Mouse (Mus musculus) left cerebral cortex, adult 11 months (tissue): ENCODE data around the gene Dlg4.

Experiments used
- DNase-seq: peaks from one replicate; pipeline ENCODE4 v3.0.0; 2022; ENCODE audit warnings: low spot score

The Dlg4 gene

GRCm38 (mm10) chr11:70016669-70017068 is at the start of gene Dlg4:
TSS of gene Dlg4 (plus strand) at chr11:70016942.
- no peak for DNase-seq

GRCm38 (mm10) chr11:69968793-69969192 is 47.9 kb upstream of the Dlg4 start:
- no peak for DNase-seq

GRCm38 (mm10) chr11:69970222-69970621 is 46.5 kb upstream of the Dlg4 start:
- DNase-seq, result no peak

- DNase-seq, result no peak
These were observed 46.0 kb upstream of the Dlg4 start for GRCm38 (mm10) chr11:69970775-69971174.

GRCm38 (mm10) chr11:69974907-69975306 is 41.8 kb upstream of the Dlg4 start:
- no peak for DNase-seq

- no peak for DNase-seq
These were observed 40.5 kb upstream of the Dlg4 start for GRCm38 (mm10) chr11:69976271-69976670.

- DNase-seq, result no peak
These were observed 36.9 kb upstream of the Dlg4 start for GRCm38 (mm10) chr11:69979827-69980195.

GRCm38 (mm10) chr11:69980196-69981140 is 36.3 kb upstream of the Dlg4 start:
- peak; percentile 99 for DNase-seq

GRCm38 (mm10) chr11:69981141-69981762 is 35.5 kb upstream of the Dlg4 start, which contains the start of gene Ctdnep1:
TSS of gene Ctdnep1 (plus strand) at chr11:69981156.
- no peak for DNase-seq

GRCm38 (mm10) chr11:69982225-69982624 is 34.5 kb upstream of the Dlg4 start, which contains the start of gene Elp5:
TSS of gene Elp5 (minus strand) at chr11:69982517.
- no peak for DNase-seq

- DNase-seq, result no peak
These were observed 33.9 kb upstream of the Dlg4 start for GRCm38 (mm10) chr11:69982877-69983276.

- no peak for DNase-seq
These were observed 33.4 kb upstream of the Dlg4 start for GRCm38 (mm10) chr11:69983377-69983776.

- no peak for DNase-seq
These were observed 32.3 kb upstream of the Dlg4 start for GRCm38 (mm10) chr11:69984431-69984830.

GRCm38 (mm10) chr11:69989949-69990348 is 26.8 kb upstream of the Dlg4 start:
- DNase-seq, result no peak

GRCm38 (mm10) chr11:69990850-69991691 is 25.7 kb upstream of the Dlg4 start, which contains the start of gene Gabarap:
TSS of gene Gabarap (plus strand) at chr11:69991143.
- peak; percentile 93 for DNase-seq

GRCm38 (mm10) chr11:69991711-69992110 is 25.0 kb upstream of the Dlg4 start:
- DNase-seq, result no peak

- no peak for DNase-seq
These were observed 24.3 kb upstream of the Dlg4 start for GRCm38 (mm10) chr11:69992396-69992795.

- no peak for DNase-seq
These were observed 23.8 kb upstream of the Dlg4 start for GRCm38 (mm10) chr11:69992932-69993331.

GRCm38 (mm10) chr11:69994401-69995090 is 22.2 kb upstream of the Dlg4 start:
- DNase-seq, result no peak

- peak; percentile 97 for DNase-seq
These were observed 21.3 kb upstream of the Dlg4 start, which contains the start of gene Phf23 for GRCm38 (mm10) chr11:69995391-69995960. TSS of gene Phf23 (plus strand) at chr11:69995777.
